ENCODE assay signal across 28 mouse cellular contexts in genomic region chr5:120481205-120481604, GRCm38 (mm10). TPM values are rescaled to one million over a fixed set of nuclear protein-coding genes. Genes with fewer than 3 reads are reported as not detected.
DNase-seq lines count a peak whose midpoint lies in the region; ATAC-seq and TF ChIP-seq lines count a peak whose summit lies in the region.
"Had no signal": no experiment of that assay in that cellular context is flagged by ENCODE, and none has a peak within 500 bp of the region (broad histone marks: within the 10 kb centered on the region; RNA-seq: fewer than 3 reads in every experiment).

No protein-coding gene starts in this region.

- H3K4me1 ChIP-seq in hindbrain, embryonic 10.5 days (replicated peaks): peaks cover 18% of the 10 kb centered on the region
- no peaks in the 10 kb centered on the region for H3K4me1 ChIP-seq in hindbrain, embryonic 16.5 days (ENCODE audit: control insufficient read depth, insufficient read depth, low read depth, low read length)
- H3K4me1 ChIP-seq in CH12.LX (ENCODE audit: control insufficient read depth in 1 of 2, insufficient read depth in 2 of 2) (peaks cover 3 to 38% of the 10 kb centered on the region in 2 experiments; a peak in 3 of 4 replicates), ES-E14 (ENCODE audit: control insufficient read depth in 2 of 2, insufficient read depth in 2 of 2, low read length in 2 of 2, poor library complexity in 1 of 2) (peaks cover 0 to 4% of the 10 kb centered on the region in 2 experiments; a peak in 1 of 4 replicates)

- H3K79me2 ChIP-seq in CH12.LX (replicated peaks; ENCODE audit: control insufficient read depth, extremely low read depth, insufficient read depth, poor library complexity, severe bottlenecking): no peaks in the 10 kb centered on the region

- dilution Hi-C loops in CH12.LX (cut with MboI; ENCODE audit: extremely low pct_ligation_motif_present, extremely low pct_unique_long_range_greater_than_20kb, low sequenced_read_pairs): no loop called here

- H3K36me3 ChIP-seq in hindbrain, embryonic 10.5 days: peaks cover 30% of the 10 kb centered on the region
- H3K36me3 ChIP-seq in hindbrain, embryonic 16.5 days (ENCODE audit: control insufficient read depth, insufficient read depth, low read length): peaks cover 6% of the 10 kb centered on the region
- peaks cover 26 to 35% of the 10 kb centered on the region in 2 experiments for H3K36me3 ChIP-seq in CH12.LX (replicated peaks in 1 of 2; ENCODE audit: control insufficient read depth in 1 of 2, insufficient read depth in 1 of 2, low read length in 1 of 2)
- peaks cover 15% of the 10 kb centered on the region for H3K36me3 ChIP-seq in ES-E14 (ENCODE audit: control insufficient read depth, insufficient read depth, low read length, poor library complexity, severe bottlenecking)

- DNase-seq in embryo, embryonic 10.5 days (ENCODE audit: low spot score): peak; percentile 12
- DNase-seq in embryo, embryonic 11 days: no peak
- no peak for DNase-seq in hindbrain, embryonic 10.5 days (ENCODE audit: low spot score)
- no peak for DNase-seq in CH12.LX (ENCODE audit: extremely low read depth)
- DNase-seq in ES-E14 (ENCODE audit: low read depth, low spot score): no peak
- DNase-seq in layer of hippocampus, adult 9-10 months (ENCODE audit: low spot score): no peak
- no peak for DNase-seq in layer of hippocampus, postnatal 36 days
- DNase-seq: adrenal gland, adult 2 months; adrenal gland, adult 8-10 months; adrenal gland, postnatal 10 days; adrenal gland, postnatal 14 days; adrenal gland, postnatal 25 days; adrenal gland, postnatal 36 days; B cell, adult 2 months; cerebellum, adult 11 months; cerebellum, adult 11-12 months; cerebellum, adult 18-20 months; cerebellum, adult 2 months had no signal

- H3K27me3 ChIP-seq in hindbrain, embryonic 10.5 days (ENCODE audit: insufficient read depth, poor library complexity, severe bottlenecking): peaks cover 15% of the 10 kb centered on the region; the same call in 1 of the 2 replicates
- H3K27me3 ChIP-seq in hindbrain, embryonic 16.5 days (replicated peaks; ENCODE audit: control insufficient read depth, insufficient read depth, low read length): no peaks in the 10 kb centered on the region
- H3K27me3 ChIP-seq in CH12.LX (replicated peaks): peaks cover 14% of the 10 kb centered on the region
- H3K27me3 ChIP-seq: Patski had no signal

- H3K27ac ChIP-seq in hindbrain, embryonic 10.5 days: 0 out of 2 replicates have a peak overlapping the region, but pooled peaks have one; percentile 2
- no peak overlapping the region for H3K27ac ChIP-seq in hindbrain, embryonic 16.5 days (ENCODE audit: low read depth, low read length)
- no peak overlapping the region for H3K27ac ChIP-seq in CH12.LX (ENCODE audit: insufficient read depth, low read depth)
- H3K27ac ChIP-seq in ES-E14 (ENCODE audit: insufficient read depth, low read depth, low read length, poor library complexity, severe bottlenecking): no peak overlapping the region

- 54% methylated on average over 9 of the region's 9 CpGs for WGBS in hindbrain, embryonic 10.5 days
- 61% methylated on average over 9 of the region's 9 CpGs for WGBS in hindbrain, embryonic 16.5 days

- no peak for TF ChIP-seq POLR2A in CH12.LX (IDR thresholded peaks at IDR 0.05; ENCODE audit: low read depth, low read length)

- in situ Hi-C loops in CH12.LX (cut with MboI; ENCODE audit: low pct_ligation_motif_present, low pct_unique_long_range_greater_than_20kb, low sequenced_read_pairs): no loop called here
- in situ Hi-C loops in ES-E14 (cut with MboI; ENCODE audit: low sequenced_read_pairs in 2 of 2, unreplicated experiment in 2 of 2): no loop called here

- no peak overlapping the region for H3K4me3 ChIP-seq in hindbrain, embryonic 10.5 days
- H3K4me3 ChIP-seq in hindbrain, embryonic 16.5 days (ENCODE audit: low read length): no peak overlapping the region
- no peak overlapping the region for H3K4me3 ChIP-seq in CH12.LX (replicated peaks in 1 of 3; ENCODE audit: low read depth in 2 of 3, low read length in 2 of 3, poor library complexity in 1 of 3)
- H3K4me3 ChIP-seq in ES-E14 (ENCODE audit: insufficient read depth in 1 of 2, low read depth in 1 of 2, low read length in 2 of 2, poor library complexity in 1 of 2, severe bottlenecking in 1 of 2): no peak overlapping the region

- no peak overlapping the region for H3K9ac ChIP-seq in hindbrain, embryonic 16.5 days (ENCODE audit: low read depth, low read length)
- H3K9ac ChIP-seq in CH12.LX (ENCODE audit: insufficient read depth, low read depth) (no peak overlapping the region), ES-E14 (ENCODE audit: insufficient read depth, low read depth, low read length, poor library complexity, severe bottlenecking) (no peak overlapping the region)

- no peak for ATAC-seq in hindbrain, embryonic 16.5 days
- ATAC-seq: activated CD4-positive, CD25-positive, alpha-beta regulatory T cell, adult 4 months; CD4-positive, CD25-positive, alpha-beta regulatory T cell, adult 4 months; Patski had no signal

- TF ChIP-seq EP300 in CH12.LX (IDR thresholded peaks at IDR 0.05; ENCODE audit: low read length): no peak

- no peak for TF ChIP-seq RAD21 in CH12.LX (IDR thresholded peaks at IDR 0.05; ENCODE audit: low read depth, low read length)

- TF ChIP-seq CTCF in CH12.LX (conservative IDR thresholded peaks at IDR 0.05 in 1 of 2, IDR thresholded peaks at IDR 0.05 in 1 of 2; ENCODE audit: low read depth in 2 of 2, low read length in 2 of 2): no peak

- H3K4me2 ChIP-seq in hindbrain, embryonic 16.5 days (ENCODE audit: low read length): no peak overlapping the region
- H3K4me2 ChIP-seq in CH12.LX (ENCODE audit: insufficient read depth, low read depth, poor library complexity, severe bottlenecking): no peak overlapping the region

- no peaks in the 10 kb centered on the region for H3K9me3 ChIP-seq in hindbrain, embryonic 10.5 days
- H3K9me3 ChIP-seq in hindbrain, embryonic 16.5 days (ENCODE audit: control insufficient read depth, low read length): no peaks in the 10 kb centered on the region
- peaks cover 3% of the 10 kb centered on the region for H3K9me3 ChIP-seq in CH12.LX (replicated peaks; ENCODE audit: low read length)
- no peaks in the 10 kb centered on the region for H3K9me3 ChIP-seq in ES-E14 (ENCODE audit: control insufficient read depth, insufficient read depth, low read depth, low read length)
- H3K9me3 ChIP-seq: G1E had no signal

TF ChIP-seq in CH12.LX, 34 proteins besides CTCF, POLR2A, EP300 and RAD21:
- peak; percentile 73 for TF ChIP-seq MAFK (IDR thresholded peaks at IDR 0.05; ENCODE audit: insufficient replicate concordance, low read length)
- no peak for TF ChIP-seq POLR2AphosphoS2 (IDR thresholded peaks at IDR 0.05; ENCODE audit: low read depth, low read length)

TF ChIP-seq in ES-E14, 5 proteins besides CTCF, POLR2A, EP300 and RAD21:
- no peak for TF ChIP-seq CHD2 (IDR thresholded peaks at IDR 0.05; ENCODE audit: low read depth, low read length)
- peak; percentile 62 for TF ChIP-seq MAFK (IDR thresholded peaks at IDR 0.05; ENCODE audit: insufficient read depth, low read depth, low read length)

RNA-seq across cellular contexts. Expression of gene Sds, which starts 4.9 kb away (rescaled TPM):
- polyA plus RNA-seq in hindbrain, embryonic 10.5 days (2016; fragmentation: Nextera tagmentation; extraction: Ambion mirVana): not detected in 2 replicates
- 0.40 and 0.80 TPM in 2 replicates for polyA plus RNA-seq in hindbrain, embryonic 16.5 days (2015; fragmentation: Nextera tagmentation; extraction: Ambion mirVana)
- total RNA-seq in CH12.LX (2012; rRNA removed) (not detected in 2 replicates), CH12.LX (2014; rRNA removed) (not detected in 2 replicates), ES-E14 (2012; rRNA removed) (0.22 TPM in 1 of 2 replicates, not detected in the other)
- polyA plus RNA-seq in CH12.LX (2012; ENCODE audit: insufficient read length, low read depth): 0.76 and 1.5 TPM in 2 replicates
- total RNA-seq in layer of hippocampus, postnatal 36 days (2021): not detected
- total RNA-seq: adrenal gland, adult 18-20 months; adrenal gland, postnatal 25 days; G1E; MEL had no signal
- polyA plus RNA-seq: activated CD4-positive, CD25-positive, alpha-beta regulatory T cell, adult 4 months; brain, embryonic 14.5 days; CD4-positive, CD25-positive, alpha-beta regulatory T cell, adult 4 months; G1E had no signal

RNA-seq across cellular contexts. Expression of gene Sdsl, which starts 8.6 kb away (rescaled TPM):
- polyA plus RNA-seq in hindbrain, embryonic 10.5 days (2016; fragmentation: Nextera tagmentation; extraction: Ambion mirVana): 6.2 and 7.9 TPM in 2 replicates
- 8.1 and 9.4 TPM in 2 replicates for polyA plus RNA-seq in hindbrain, embryonic 16.5 days (2015; fragmentation: Nextera tagmentation; extraction: Ambion mirVana)
- 1.8 and 4.0 TPM in 2 replicates for total RNA-seq in CH12.LX (2012; rRNA removed)
- total RNA-seq in CH12.LX (2014; rRNA removed): not detected in 2 replicates
- 0.37 TPM in 1 of 2 replicates, not detected in the other for polyA plus RNA-seq in CH12.LX (2012; ENCODE audit: insufficient read length, low read depth)
- 0.67 TPM in 1 of 2 replicates, not detected in the other for total RNA-seq in ES-E14 (2012; rRNA removed)
- 1 to 10 TPM; 6.9 to 8.3 TPM for total RNA-seq in layer of hippocampus, postnatal 36 days (2021)
- polyA plus RNA-seq: activated CD4-positive, CD25-positive, alpha-beta regulatory T cell, adult 4 months; CD4-positive, CD25-positive, alpha-beta regulatory T cell, adult 4 months had no signal

RNA-seq across cellular contexts. Expression of gene Plbd2, which starts 22.2 kb away (rescaled TPM):
- polyA plus RNA-seq in hindbrain, embryonic 10.5 days (2016; fragmentation: Nextera tagmentation; extraction: Ambion mirVana): 42.5 and 43.0 TPM in 2 replicates
- polyA plus RNA-seq in hindbrain, embryonic 16.5 days (2015; fragmentation: Nextera tagmentation; extraction: Ambion mirVana): 37.6 and 39.0 TPM in 2 replicates
- total RNA-seq in CH12.LX (2012; rRNA removed): 10.8 and 21.3 TPM in 2 replicates
- 7.1 and 9.0 TPM in 2 replicates for total RNA-seq in CH12.LX (2014; rRNA removed)
- polyA plus RNA-seq in CH12.LX (2012; ENCODE audit: insufficient read length, low read depth): 24.3 and 28.8 TPM in 2 replicates
- total RNA-seq in ES-E14 (2012; rRNA removed): 35.3 and 59.2 TPM in 2 replicates
- 10 to 100 TPM; 56.8 to 58.7 TPM for total RNA-seq in layer of hippocampus, postnatal 36 days (2021)

RNA-seq across cellular contexts. Expression of gene Slc8b1, which starts 29.8 kb away (rescaled TPM):
- 4.4 and 5.8 TPM in 2 replicates for polyA plus RNA-seq in hindbrain, embryonic 10.5 days (2016; fragmentation: Nextera tagmentation; extraction: Ambion mirVana)
- polyA plus RNA-seq in hindbrain, embryonic 16.5 days (2015; fragmentation: Nextera tagmentation; extraction: Ambion mirVana): 2.3 and 2.7 TPM in 2 replicates
- 3.3 and 5.8 TPM in 2 replicates for total RNA-seq in CH12.LX (2012; rRNA removed)
- 3.2 and 3.6 TPM in 2 replicates for total RNA-seq in CH12.LX (2014; rRNA removed)
- polyA plus RNA-seq in CH12.LX (2012; ENCODE audit: insufficient read length, low read depth): 4.6 and 5.1 TPM in 2 replicates
- total RNA-seq in ES-E14 (2012; rRNA removed): 20.5 and 34.5 TPM in 2 replicates
- 1 to 10 TPM; 7.6 to 8.7 TPM for total RNA-seq in layer of hippocampus, postnatal 36 days (2021)

RNA-seq across cellular contexts. Expression of gene Lhx5, which starts 49.7 kb away (rescaled TPM):
- polyA plus RNA-seq in hindbrain, embryonic 10.5 days (2016; fragmentation: Nextera tagmentation; extraction: Ambion mirVana): 12.1 and 34.0 TPM in 2 replicates
- polyA plus RNA-seq in hindbrain, embryonic 16.5 days (2015; fragmentation: Nextera tagmentation; extraction: Ambion mirVana): 20.1 and 24.3 TPM in 2 replicates
- total RNA-seq in CH12.LX (2012; rRNA removed): not detected in 2 replicates
- not detected in 2 replicates for total RNA-seq in CH12.LX (2014; rRNA removed)
- not detected in 2 replicates for polyA plus RNA-seq in CH12.LX (2012; ENCODE audit: insufficient read length, low read depth)
- total RNA-seq in ES-E14 (2012; rRNA removed): 0.13 and 0.16 TPM in 2 replicates
- under 1 TPM in 1 of 2 experiments, not detected in 1; 0.13 TPM for total RNA-seq in layer of hippocampus, postnatal 36 days (2021)
- total RNA-seq: adrenal gland, adult 18-20 months; adrenal gland, adult 2 months; adrenal gland, adult 8-10 months; adrenal gland, postnatal 10 days; adrenal gland, postnatal 14 days; adrenal gland, postnatal 25 days; adrenal gland, postnatal 36 days; adrenal gland, postnatal 4 days; MEL had no signal
- polyA plus RNA-seq: activated CD4-positive, CD25-positive, alpha-beta regulatory T cell, adult 4 months; adrenal gland, adult 2 months; C2C12; CD4-positive, CD25-positive, alpha-beta regulatory T cell, adult 4 months; G1E had no signal
